Mouse (Mus musculus) yolk sac, embryonic 10.5 days (tissue): ENCODE measurements around the gene Rfx8.

ENCODE experiments used
- DNase-seq: peaks from one replicate; pipeline ENCODE4 v3.0.0-alpha.2; 2017; ENCODE audit warnings: low spot score

The Rfx8 gene

DNA sequence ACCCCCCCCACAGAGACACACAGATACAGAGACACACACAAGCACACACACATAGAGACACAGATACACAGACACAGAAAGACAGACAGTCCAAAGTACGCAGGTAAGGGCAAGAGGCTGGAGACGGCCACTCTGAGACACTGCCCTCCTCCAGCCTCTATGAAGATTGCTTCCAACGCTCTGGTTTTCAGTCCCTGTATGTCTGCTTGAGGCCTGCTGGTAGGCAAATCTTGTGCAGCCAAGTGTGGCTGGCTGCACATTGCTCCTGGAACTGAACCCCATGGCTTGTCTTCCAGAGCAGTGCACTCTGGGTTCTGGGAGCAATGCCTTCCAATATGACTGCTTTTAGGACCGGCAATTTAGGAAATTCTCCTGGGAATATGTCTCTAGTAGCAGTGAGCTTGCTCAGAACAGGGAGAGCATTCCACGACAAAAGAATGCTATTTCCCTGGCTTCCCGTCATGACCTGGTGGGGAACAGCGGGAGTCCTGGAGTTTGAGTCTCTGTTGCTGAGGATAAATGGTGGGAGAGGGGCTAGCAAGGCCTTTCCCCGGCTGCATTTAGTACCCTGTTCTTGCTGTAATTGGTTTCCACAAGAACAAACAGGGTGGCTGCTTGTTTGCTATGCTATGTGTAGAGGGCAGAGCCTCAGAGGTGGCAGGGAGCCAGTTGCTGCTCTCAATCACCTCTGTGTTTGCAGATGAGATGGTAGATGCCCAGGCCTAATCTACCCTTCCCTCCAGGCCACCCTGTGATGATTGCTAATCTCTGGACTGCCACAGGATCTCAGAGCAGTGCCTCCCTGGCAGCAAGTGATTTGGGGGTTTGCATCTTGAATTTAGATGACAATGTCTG is 74.7 kb downstream of the Rfx8 start:
- DNase-seq: no peak

DNA sequence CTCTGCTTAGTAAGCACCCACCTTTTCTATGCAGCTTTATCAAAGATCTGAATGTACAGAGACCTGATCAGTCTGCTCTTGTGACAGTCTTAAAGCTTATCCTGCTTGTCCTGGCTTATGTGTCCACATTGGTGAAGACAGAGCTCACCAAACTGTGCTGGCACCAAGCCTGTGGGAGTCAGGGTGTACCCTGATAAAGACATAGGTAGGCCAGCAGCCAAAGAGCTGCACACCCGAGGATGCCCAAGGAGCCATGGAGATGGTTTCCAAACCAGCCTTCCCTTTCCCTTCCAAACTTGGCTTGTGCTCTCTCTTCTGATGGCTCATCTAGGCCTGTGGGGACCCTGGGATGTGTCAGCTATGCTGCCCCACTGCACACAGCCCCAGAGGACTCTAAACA is 76.5 kb downstream of the Rfx8 start:
- no peak for DNase-seq

DNA sequence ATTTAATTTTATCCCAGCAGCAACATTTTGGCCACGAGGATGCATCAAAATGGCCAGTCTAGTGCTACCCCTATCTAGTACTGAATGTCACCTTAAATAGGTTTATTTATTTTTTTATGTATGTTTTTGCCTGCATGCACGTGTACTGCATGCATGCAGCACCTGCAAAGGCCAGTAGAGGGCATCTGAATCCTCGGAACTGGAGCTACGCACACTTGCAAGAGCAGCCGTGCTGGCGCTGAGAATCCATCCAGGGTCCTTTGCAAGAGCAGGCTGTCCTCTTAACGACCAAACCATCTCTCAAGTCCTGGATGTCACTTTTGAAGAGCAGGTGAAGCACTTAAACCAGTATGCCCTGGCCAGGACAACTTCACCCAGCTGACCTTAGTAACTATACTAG is 79.1 kb downstream of the Rfx8 start:
- no peak for DNase-seq

DNA sequence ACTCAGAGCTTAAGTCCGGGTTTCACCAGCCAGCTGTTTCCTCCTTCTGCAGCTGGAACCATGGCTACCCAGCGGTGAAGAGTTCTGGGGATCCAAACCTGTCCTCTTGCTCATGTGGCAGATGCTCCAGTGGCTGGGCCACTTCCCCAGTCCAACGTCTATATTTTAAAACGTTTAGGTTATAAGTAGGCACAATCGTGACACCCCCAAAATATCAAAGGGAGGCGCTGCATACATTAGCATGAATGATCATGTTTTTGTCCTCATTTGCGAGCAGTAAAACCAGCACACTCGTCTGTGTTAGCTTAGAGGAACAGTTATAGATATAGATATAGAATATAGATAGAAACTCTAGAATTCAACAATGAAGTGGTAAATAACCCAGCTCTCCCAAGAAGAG is 83.7 kb downstream of the Rfx8 start:
- DNase-seq: no peak

DNA sequence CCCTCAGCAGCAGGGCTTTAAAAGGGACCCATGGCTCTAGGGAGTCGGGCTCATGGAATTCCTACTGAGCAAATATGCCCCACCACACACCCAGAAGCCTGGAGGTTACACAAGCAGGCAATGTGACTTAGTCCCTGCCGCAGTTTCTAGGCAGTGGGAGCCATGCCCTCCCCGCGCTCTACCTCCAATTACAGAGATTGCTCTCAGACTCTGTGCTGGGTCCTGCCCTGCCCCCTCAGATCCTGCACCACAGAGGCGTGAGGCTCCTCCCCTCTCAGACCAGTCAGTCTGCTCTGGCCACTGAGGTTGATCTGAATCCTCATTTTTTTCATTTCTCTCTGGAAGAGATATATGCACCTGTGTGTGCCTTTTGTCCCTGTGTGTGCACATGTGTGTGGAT is 84.1 kb downstream of the Rfx8 start:
- DNase-seq: no peak

DNA sequence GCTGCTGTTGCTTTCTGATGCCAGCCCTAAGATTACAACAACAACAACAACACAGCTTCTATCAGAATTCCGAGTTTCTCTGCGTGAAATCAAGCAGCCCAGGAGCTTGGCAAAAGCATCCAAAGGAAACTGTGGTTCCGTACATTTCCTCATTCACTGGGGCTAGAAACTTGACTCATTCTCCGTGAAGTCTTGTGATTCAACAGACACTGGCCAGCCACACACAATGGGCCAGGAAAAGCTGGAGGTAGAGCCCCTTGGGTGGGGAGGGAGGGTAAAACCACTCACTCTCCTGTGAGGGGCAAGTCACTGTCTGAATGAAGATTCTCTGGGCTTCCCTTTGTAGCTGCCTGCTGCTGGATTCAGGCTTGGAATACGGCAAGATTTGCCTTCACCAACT is 84.6 kb downstream of the Rfx8 start:
- no peak for DNase-seq

DNA sequence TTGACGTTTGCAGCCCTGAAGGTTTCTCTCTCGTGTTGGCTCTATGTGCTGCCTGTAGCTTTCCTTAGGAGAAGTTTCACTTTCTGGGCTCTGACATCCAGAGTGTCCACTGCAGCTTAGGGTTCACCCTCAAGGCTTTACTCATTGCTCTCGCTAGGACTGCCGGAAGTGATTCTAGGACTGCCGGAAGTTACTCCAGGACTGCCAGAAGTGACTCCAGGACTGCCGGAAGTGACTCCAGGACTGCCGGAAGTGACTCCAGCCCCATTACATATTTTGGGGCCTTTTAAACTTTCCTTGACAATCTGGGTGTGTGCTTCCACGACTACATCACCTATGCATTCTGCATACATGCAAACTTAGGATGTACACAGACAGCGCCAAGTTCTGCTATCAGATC is 92.2 kb downstream of the Rfx8 start:
- DNase-seq: no peak

DNA sequence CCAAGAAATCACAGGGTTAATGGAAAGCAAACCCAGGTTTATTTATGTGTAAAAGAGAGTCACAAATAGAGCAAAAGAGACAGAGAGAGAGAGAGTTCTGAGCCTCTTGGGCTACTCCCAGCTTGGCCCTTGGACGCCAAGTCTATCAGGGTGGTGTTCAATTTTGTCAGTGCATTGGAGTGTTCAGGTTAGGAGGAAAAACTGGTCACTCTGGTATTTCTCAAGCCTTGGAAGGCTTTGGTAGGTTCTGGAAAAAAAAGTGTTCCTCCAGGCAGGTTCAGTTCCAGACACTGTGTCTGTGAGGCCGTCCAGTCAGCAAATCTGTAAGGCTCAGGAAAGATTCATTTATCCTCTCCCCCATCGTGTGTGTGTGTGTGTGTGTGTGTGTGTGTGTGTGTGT is 95.3 kb downstream of the Rfx8 start:
- no peak for DNase-seq

DNA sequence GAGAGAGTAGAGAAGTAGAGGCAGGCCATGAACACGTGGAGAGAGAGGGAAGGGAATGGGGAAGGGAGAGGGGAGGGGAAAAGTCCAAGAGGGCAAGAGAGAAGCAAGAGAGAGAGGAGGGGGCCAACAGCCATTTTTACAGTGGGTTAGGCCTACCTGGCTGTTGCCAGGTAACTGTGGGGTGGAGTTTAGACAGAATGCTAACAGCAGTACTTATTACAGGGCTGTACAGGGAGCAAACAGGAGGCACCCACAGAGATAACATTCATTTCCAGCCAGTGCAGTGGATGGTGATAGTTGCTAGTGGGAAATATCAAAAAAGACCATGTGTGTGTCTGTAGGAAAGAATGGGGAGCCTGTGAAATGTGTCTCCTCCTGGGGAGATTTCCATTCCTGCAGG is 97.1 kb downstream of the Rfx8 start:
- DNase-seq: no peak

DNA sequence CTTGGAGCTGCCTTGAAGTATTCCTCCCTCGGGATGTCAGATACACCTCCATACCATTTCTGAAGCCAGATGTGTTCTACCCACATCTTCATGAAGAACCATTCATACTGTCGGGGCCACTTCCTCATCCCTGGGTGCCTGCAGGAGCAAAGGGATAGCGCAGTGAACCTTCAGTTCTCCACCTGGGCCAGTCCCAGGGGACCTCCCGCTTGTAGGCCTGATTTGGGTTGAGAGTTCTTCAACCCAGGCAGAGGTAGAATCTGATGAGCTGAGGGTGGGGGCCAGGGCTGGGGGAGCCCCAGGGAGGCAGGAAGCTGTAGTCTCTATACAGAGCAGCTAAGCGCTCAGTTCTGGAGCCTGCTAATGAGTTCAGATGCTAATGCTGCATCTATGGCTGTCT is 97.7 kb downstream of the Rfx8 start:
- no peak for DNase-seq

DNA sequence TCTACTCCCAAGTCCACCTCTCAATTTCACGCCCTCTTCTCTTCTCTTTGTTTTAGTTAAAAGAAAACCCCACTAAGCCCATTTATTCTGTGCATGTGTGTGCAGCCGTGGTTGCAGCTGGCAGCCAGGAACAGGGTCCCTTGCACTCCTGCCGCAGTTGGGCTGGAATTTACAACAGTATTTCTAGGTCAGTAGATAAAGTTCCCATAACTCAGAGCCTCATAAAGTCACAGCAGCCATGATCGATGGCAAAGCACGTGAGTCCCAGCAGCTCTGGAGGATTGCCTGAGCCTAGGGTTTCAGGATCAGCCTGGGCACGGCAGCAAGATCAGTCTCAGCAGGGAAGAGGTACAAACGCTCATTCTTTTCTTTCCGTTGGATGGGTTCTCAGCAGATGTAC is 102.3 kb downstream of the Rfx8 start:
- DNase-seq: no peak

DNA sequence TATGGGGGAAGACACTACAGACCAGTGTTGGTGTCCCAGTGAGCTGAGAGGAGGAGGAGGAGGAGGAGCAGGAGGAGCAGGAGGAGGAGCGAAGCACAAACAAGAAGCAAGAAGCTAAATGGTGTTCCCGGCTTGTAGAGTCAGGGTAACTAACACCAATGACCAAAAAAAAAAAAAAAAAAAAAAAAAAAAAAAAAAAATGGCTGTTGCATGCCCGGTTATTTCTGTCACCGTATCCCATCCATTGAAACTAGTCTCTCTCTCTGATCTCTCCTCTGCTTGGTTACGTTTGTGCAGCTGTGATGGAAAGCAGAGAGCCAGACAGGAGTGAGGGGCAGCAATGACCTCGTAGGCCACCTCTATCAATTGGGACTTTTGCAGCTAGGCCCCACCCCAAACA is 105.3 kb downstream of the Rfx8 start:
- no peak for DNase-seq
